Mouse (Mus musculus): ENCODE results near the gene Unc119b. TPM values are rescaled to one million over a fixed set of nuclear protein-coding genes. Genes with fewer than 3 reads are reported as not detected.

Unc119b gene
- polyA plus RNA-seq, 2 experiments = 5.6 to 6.2 TPM

GRCm38 (mm10) chr5:115177866-115178265 is 43.1 kb upstream of the Unc119b start:
- Histone ChIP-seq H3K4me3 (ENCODE audit: insufficient read depth in 1 of 2, low read depth in 2 of 2, low read length in 2 of 2) (no peak overlapping the region), H3K27ac (no peak overlapping the region), H3K4me1 (replicated peaks; ENCODE audit: control insufficient read depth in 2 of 2, insufficient read depth in 2 of 2, low read length in 1 of 2) (no peaks in the 10 kb centered on the region), H3K9ac (replicated peaks) (no peak overlapping the region), H3K27me3 (ENCODE audit: control insufficient read depth, insufficient read depth, low read length) (no peaks in the 10 kb centered on the region), H3K9me3 (ENCODE audit: control insufficient read depth, low read length) (no peaks in the 10 kb centered on the region), H3K36me3 (replicated peaks; ENCODE audit: control insufficient read depth, insufficient read depth, low read depth) (no peaks in the 10 kb centered on the region), H3K4me2 (ENCODE audit: low read depth) (no peak overlapping the region)
- WGBS (ENCODE audit: insufficient replicate concordance) = 70% methylated on average over 6 of the region's 6 CpGs
- no peak for DNase-seq (ENCODE audit: low read depth in 3 of 3, low spot score in 3 of 3)
- ATAC-seq (ENCODE audit: insufficient read depth) = no peak
- TF ChIP-seq CTCF (IDR thresholded peaks at IDR 0.05; ENCODE audit: low read depth) (no peak), EP300 (IDR thresholded peaks at IDR 0.05; ENCODE audit: low read depth) (no peak)

GRCm38 (mm10) chr5:115174554-115174953 is 39.8 kb upstream of the Unc119b start:
- no peak for DNase-seq (ENCODE audit: low read depth in 3 of 3, low spot score in 3 of 3)

GRCm38 (mm10) chr5:115170150-115170549 is 35.4 kb upstream of the Unc119b start:
- H3K36me3 ChIP-seq (replicated peaks; ENCODE audit: control insufficient read depth, insufficient read depth, low read depth) = no peaks in the 10 kb centered on the region
- no peak overlapping the region for H3K4me2 ChIP-seq (ENCODE audit: low read depth)
- no peak for TF ChIP-seq CTCF (IDR thresholded peaks at IDR 0.05; ENCODE audit: low read depth)
- TF ChIP-seq EP300 (IDR thresholded peaks at IDR 0.05; ENCODE audit: low read depth) = no peak
- no peak for DNase-seq (ENCODE audit: low read depth in 3 of 3, low spot score in 3 of 3)
- no peak overlapping the region for H3K4me3 ChIP-seq (ENCODE audit: insufficient read depth in 1 of 2, low read depth in 2 of 2, low read length in 2 of 2)
- no peaks in the 10 kb centered on the region for H3K9me3 ChIP-seq (ENCODE audit: control insufficient read depth, low read length)
- H3K4me1 ChIP-seq (replicated peaks; ENCODE audit: control insufficient read depth in 2 of 2, insufficient read depth in 2 of 2, low read length in 1 of 2) = peaks cover 0 to 14% of the 10 kb centered on the region in 2 experiments; a peak in 2 of 4 replicates
- no peak overlapping the region for H3K27ac ChIP-seq
- 73% methylated on average over 8 of the region's 8 CpGs for WGBS (ENCODE audit: insufficient replicate concordance)
- H3K27me3 ChIP-seq (ENCODE audit: control insufficient read depth, insufficient read depth, low read length) = no peaks in the 10 kb centered on the region
- ATAC-seq (ENCODE audit: insufficient read depth) = no peak
- no peak overlapping the region for H3K9ac ChIP-seq (replicated peaks)

More at GRCm38 (mm10) chr5:115174554-115174953, 39.8 kb upstream of the Unc119b start:
- Histone ChIP-seq H3K9me3 (ENCODE audit: control insufficient read depth, low read length) (no peaks in the 10 kb centered on the region), H3K4me2 (ENCODE audit: low read depth) (no peak overlapping the region), H3K27me3 (ENCODE audit: control insufficient read depth, insufficient read depth, low read length) (no peaks in the 10 kb centered on the region), H3K36me3 (replicated peaks; ENCODE audit: control insufficient read depth, insufficient read depth, low read depth) (no peaks in the 10 kb centered on the region), H3K4me3 (ENCODE audit: insufficient read depth in 1 of 2, low read depth in 2 of 2, low read length in 2 of 2) (no peak overlapping the region), H3K4me1 (replicated peaks; ENCODE audit: control insufficient read depth in 2 of 2, insufficient read depth in 2 of 2, low read length in 1 of 2) (no peaks in the 10 kb centered on the region), H3K9ac (replicated peaks) (no peak overlapping the region), H3K27ac (no peak overlapping the region)
- WGBS (ENCODE audit: insufficient replicate concordance) = 80% methylated on average over 1 of the region's 1 CpGs
- TF ChIP-seq EP300 (IDR thresholded peaks at IDR 0.05; ENCODE audit: low read depth) (no peak), CTCF (IDR thresholded peaks at IDR 0.05; ENCODE audit: low read depth) (peak; percentile 57)
- no peak for ATAC-seq (ENCODE audit: insufficient read depth)

GRCm38 (mm10) chr5:115168641-115169415 is 34.1 kb upstream of the Unc119b start:
- H3K4me2 ChIP-seq (ENCODE audit: low read depth) = no peak overlapping the region
- no peaks in the 10 kb centered on the region for H3K27me3 ChIP-seq (ENCODE audit: control insufficient read depth, insufficient read depth, low read length)
- H3K36me3 ChIP-seq (replicated peaks; ENCODE audit: control insufficient read depth, insufficient read depth, low read depth) = no peaks in the 10 kb centered on the region
- no peak overlapping the region for H3K4me3 ChIP-seq (ENCODE audit: insufficient read depth in 1 of 2, low read depth in 2 of 2, low read length in 2 of 2)
- H3K9me3 ChIP-seq (ENCODE audit: control insufficient read depth, low read length) = no peaks in the 10 kb centered on the region
- no peak overlapping the region for H3K27ac ChIP-seq
- peaks cover 0 to 14% of the 10 kb centered on the region in 2 experiments; a peak in 2 of 4 replicates for H3K4me1 ChIP-seq (replicated peaks; ENCODE audit: control insufficient read depth in 2 of 2, insufficient read depth in 2 of 2, low read length in 1 of 2)
- ATAC-seq (ENCODE audit: insufficient read depth) (no peak), DNase-seq (ENCODE audit: low read depth in 3 of 3, low spot score in 3 of 3) (no peak)
- WGBS (ENCODE audit: insufficient replicate concordance) = 55% methylated on average over 27 of the region's 27 CpGs
- TF ChIP-seq CTCF (IDR thresholded peaks at IDR 0.05; ENCODE audit: low read depth) = no peak
- TF ChIP-seq EP300 (IDR thresholded peaks at IDR 0.05; ENCODE audit: low read depth) = no peak
- no peak overlapping the region for H3K9ac ChIP-seq (replicated peaks)

GRCm38 (mm10) chr5:115167396-115167795 is 32.6 kb upstream of the Unc119b start:
- DNase-seq (ENCODE audit: low read depth in 3 of 3, low spot score in 3 of 3) (no peak), ATAC-seq (ENCODE audit: insufficient read depth) (0 out of 2 replicates have a peak, but pooled peaks have one; percentile 18)
- no peaks in the 10 kb centered on the region for H3K27me3 ChIP-seq (ENCODE audit: control insufficient read depth, insufficient read depth, low read length)
- no peaks in the 10 kb centered on the region for H3K9me3 ChIP-seq (ENCODE audit: control insufficient read depth, low read length)
- TF ChIP-seq EP300 (IDR thresholded peaks at IDR 0.05; ENCODE audit: low read depth) (no peak), CTCF (IDR thresholded peaks at IDR 0.05; ENCODE audit: low read depth) (no peak)
- H3K9ac ChIP-seq (replicated peaks) = no peak overlapping the region
- WGBS (ENCODE audit: insufficient replicate concordance) = 27% methylated on average over 6 of the region's 6 CpGs
- H3K4me3 ChIP-seq (ENCODE audit: insufficient read depth in 1 of 2, low read depth in 2 of 2, low read length in 2 of 2) = no peak overlapping the region
- H3K4me2 ChIP-seq (ENCODE audit: low read depth) = no peak overlapping the region
- peaks cover 0 to 16% of the 10 kb centered on the region in 2 experiments; a peak in 2 of 4 replicates for H3K4me1 ChIP-seq (replicated peaks; ENCODE audit: control insufficient read depth in 2 of 2, insufficient read depth in 2 of 2, low read length in 1 of 2)
- no peaks in the 10 kb centered on the region for H3K36me3 ChIP-seq (replicated peaks; ENCODE audit: control insufficient read depth, insufficient read depth, low read depth)
- H3K27ac ChIP-seq = no peak overlapping the region

Measured in liver, embryonic 14.5 days (tissue).